Mouse (Mus musculus): ENCODE measurements around the gene Gng12.

Gene Gng12

GRCm38 (mm10) chr6:66920786-66921185 is 24.6 kb downstream of the Gng12 start:
- no peak for DNase-seq

GRCm38 (mm10) chr6:66921755-66922154 is 25.6 kb downstream of the Gng12 start:
- DNase-seq = no peak

- DNase-seq = no peak
Measured at GRCm38 (mm10) chr6:66922501-66922900, 26.3 kb downstream of the Gng12 start.

GRCm38 (mm10) chr6:66923851-66924250 is 27.7 kb downstream of the Gng12 start:
- no peak for DNase-seq

DNA sequence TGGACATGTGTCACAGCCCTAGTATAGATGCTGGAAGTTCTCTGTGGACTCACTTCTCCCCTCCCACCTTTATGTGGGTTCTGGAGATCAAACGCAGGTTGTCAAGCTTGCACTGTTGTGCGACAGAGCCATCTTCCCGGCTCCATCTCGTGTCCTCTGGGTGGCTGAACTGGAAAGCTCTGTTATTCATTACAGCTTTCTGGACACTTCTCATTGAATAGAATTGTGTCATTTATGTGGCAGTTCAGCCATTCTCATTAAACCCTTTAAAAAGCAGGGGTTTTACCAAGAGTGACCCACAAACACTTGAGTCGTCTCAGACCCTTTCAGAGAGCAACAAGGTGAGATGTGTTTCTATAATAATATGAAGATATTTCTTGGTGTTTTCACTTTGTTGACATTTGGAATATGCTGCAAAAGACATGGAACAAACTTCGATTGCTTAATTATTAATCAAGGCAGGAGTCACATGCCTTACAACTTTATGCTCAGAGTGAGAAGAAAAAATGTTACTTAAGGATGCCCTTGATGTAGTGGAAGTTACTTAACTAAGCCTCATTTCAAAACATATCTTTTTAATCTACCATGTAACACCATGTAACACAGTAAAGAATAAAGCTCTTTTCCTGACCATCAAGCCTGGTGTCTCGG is 28.2 kb downstream of the Gng12 start:
- no peak for DNase-seq

DNA sequence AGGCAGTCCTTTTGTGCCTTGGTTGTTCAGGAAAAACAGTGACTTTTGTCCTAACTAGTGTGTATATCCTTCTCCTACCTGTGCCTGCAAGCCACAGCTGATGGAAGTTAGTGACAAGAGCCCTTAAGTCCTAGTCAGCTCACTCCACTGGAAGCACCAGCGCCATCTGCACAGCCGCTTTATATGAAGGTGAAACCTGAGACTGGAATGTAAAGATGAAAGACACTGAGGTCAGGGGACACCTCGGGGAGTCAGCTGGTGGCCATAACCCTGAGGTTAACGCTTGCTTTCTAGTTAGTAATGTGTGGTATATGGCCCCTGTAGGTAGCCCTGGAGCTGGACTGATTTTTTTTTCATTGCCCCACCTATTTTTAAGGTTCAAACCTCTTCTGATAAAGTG is 30.1 kb downstream of the Gng12 start:
- no peak for DNase-seq

GRCm38 (mm10) chr6:66928972-66929645 is 32.9 kb downstream of the Gng12 start:
- DNase-seq = no peak

GRCm38 (mm10) chr6:66929694-66930093 is 33.5 kb downstream of the Gng12 start:
- no peak for DNase-seq

DNA sequence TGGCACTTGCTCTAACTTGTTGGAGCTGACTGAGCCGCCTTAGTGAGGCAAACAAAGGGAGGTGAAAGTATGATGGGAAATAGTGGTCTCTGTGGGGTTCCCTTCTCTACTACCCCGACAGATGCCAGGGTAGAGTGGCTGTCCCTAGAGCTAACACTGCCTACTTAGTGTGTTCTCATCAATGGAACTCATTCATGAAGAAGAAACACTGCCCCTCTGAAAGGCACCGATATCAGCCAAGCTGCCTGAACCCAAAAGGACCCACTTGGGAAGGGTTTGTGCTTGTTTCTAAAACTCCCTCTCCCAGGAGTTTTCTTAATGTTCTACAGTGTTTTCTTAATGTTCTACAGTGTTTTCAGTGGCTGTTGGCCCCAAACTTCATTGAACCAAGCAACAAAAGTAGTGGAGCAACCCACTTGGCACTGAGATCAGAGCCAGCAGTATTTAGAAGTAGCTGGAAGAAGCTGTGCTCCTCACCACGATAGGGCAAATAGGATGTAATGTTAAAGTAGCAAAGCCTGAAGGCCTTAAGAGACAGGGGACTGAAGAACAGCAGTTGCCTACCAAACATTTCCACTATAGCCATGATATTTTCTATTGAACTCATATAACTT is 36.1 kb downstream of the Gng12 start:
- no peak for DNase-seq

DNA sequence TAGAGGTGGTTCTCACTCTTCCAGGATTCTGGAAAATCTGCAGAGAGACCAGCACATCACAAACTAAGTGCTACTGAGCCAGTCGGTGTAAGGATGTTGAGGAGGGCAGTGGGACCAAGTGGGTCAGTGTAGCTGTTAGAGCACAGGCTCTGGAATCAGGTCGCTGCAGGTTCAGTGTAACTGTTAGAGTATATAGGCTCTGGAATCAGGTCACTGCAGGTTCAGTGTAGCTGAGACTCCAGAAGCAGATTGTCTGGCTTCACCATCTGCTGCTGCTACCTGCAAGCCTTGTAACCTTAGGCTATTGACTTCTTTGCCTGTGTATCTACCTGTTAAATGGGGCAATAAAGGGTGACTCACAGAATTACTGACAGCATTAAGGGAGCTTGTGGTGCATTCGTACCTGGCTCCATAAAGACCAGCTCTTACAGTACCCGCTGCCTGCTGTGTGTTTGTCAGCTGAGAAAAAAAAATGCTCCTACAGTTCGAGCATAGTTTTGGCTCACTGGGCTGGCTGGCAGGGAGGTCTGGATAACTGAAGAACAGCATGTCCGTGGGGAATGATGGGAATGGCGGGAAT is 44.5 kb downstream of the Gng12 start:
- DNase-seq = no peak

DNA sequence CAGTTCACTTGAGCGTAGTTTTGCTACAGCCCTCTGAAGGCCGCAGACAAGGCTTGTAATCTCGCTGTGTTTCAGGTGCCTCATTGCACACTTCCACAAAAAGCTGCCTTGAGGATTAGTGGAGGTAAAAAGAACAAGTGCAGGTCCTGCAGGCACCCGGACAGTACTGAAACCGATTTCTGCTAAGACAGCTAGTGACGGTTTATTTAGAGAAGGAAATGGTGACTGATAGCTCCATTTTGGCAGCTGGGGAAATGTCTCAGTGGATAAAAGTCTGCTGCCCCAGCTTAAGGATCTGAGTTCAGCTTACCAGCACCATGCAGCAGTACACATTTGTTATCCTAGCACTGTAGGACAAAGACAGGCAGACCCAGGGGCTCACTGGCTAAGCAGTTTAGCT is 45.6 kb downstream of the Gng12 start:
- no peak for DNase-seq

DNA sequence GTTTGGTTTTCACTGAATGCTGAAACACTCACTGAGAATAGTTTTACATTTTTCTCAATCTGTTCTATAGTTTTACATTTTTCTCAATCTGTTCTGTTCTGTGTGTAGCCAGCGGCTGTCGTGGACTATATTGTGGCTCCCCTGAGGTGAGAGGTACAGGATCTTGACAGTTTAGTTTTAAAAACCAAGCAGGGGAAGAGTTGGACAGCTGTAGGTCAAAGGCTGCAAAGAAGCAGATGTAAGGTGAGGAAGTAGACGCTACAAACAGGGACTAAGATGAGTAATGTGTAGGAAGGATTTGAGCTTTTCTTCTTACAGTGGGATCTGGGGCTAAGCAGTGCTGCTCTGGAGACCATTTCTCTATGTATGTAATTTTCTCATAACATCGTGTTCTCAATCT is 46.6 kb downstream of the Gng12 start:
- DNase-seq = no peak

- DNase-seq = no peak
Measured at GRCm38 (mm10) chr6:66943367-66944189, 47.4 kb downstream of the Gng12 start.

DNA sequence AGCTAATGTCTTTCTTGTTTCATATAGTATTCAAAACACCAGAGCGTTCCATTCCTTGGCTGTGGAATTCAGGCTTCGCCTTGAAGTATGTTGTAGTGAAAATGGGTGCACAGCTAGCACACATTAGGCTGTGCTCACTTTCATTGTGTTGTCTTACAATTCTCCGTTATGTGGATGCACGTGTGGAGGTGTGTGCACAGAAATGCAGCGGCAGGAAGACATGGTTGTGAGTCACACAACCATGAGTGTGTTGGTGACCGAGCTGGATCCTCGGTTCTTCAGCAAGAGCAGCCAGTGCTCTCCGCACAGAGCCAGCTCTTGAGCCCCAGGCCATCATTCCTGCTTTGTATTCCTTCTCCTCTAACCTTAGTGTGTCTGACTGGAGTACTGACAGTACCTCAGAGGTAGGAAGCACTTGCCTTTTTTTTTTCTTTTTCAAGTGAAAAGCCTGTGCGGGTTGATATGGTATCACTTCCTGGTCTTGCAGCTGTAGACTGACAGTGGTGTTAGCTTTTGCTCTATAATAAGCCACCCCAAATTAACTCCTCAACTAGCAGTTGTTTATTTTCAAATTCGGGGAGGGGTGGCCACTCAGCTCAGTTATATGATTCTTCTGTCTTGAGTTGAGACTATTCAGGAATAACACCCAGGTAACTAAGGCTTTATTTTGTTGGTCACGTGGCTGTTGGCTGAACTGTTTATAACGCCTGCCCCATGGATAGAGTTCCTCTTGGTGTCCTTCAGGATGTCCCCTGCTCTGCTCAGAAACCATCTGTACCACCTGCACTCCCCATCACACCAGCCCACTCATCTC is 48.2 kb downstream of the Gng12 start:
- no peak for DNase-seq

GRCm38 (mm10) chr6:66945004-66945356 is 48.8 kb downstream of the Gng12 start:
- DNase-seq = no peak

GRCm38 (mm10) chr6:66948111-66948510 is 51.9 kb downstream of the Gng12 start:
- DNase-seq = no peak

DNA sequence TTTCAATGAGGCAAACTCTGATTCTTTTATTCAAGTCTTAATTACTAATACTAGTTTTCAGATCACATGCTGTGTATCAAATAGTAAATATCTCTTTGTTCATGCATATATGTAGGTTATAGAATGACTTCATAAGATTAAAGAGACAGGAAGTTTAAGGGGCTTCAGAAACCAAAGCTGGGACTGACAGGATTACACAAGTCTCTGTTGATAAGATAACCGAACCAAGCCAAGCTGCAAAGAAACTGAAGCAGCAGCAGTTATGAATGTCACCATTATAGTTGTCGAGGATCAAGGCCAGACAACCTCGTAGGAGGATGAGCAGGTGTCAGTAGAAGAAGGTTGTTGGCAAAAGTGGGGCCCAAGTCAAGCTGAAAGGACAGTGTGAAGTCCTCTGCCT is 52.7 kb downstream of the Gng12 start:
- no peak for DNase-seq

DNA sequence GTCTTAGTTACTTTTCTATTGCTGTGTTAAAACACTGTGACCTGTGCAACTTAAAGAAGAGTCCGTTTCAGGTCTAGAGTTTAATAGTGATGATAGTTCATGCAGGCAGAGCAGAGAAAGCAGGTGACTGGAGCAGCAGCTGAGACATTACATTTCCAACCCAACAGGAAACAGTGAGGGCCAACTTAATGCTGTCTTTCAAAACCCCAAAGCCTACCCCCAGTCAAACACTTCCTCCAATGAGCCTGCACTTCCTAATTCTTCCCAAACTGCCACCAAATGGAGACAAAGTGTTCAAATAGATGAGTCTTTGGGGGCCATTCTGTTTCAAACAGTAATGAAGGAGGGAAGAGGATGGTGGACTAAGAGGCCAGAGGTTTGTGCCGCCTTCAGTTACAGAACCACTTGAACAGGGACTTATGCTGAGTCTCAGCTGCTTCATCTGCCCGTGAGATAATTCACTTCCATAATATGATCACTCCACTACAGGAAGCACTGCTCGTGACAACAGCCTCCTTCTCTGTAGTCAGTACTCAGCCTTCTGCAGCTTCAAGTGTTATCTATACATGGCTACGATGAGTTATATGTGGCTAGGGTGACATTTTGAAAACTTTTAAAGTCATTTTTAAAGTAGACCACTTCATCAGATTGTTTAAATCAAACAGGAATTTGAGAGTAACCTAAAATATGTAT is 55.7 kb downstream of the Gng12 start:
- no peak for DNase-seq

DNA sequence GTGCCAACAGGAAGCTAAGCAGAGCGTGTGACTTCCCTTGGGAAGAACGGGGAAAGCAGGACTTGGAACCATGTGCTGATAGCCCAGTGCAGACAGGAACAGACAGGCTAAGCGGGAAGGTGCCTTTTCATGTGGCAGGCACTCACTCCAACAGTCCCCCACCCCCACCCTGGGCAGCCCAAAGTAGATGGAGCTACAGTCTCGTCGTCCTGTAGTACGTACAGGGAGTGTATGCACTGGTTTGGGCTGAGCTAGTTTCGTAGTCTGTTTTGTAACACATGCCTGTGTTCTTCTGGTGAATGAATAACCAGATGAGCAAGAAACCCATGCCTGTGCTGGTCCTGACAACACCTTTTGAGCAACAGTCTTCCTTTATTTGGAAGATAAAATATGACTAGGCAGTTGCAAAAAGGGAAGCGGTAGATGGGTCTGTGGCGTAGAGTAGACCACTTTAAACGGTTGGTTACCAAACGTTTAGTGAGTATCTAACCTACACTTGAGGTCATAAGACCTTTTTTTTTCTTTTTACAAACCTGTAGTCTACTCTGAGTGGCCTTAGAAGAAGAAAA is 57.8 kb downstream of the Gng12 start:
- no peak for DNase-seq

- peak; percentile 32 for DNase-seq
Measured at GRCm38 (mm10) chr6:66955089-66955657, 59.0 kb downstream of the Gng12 start.

Measured in retina, postnatal 1 day (tissue).